Mouse (Mus musculus): ENCODE results near the gene Lama2. TPM values are rescaled to one million over a fixed set of nuclear protein-coding genes. Genes with fewer than 3 reads are reported as not detected.
"Not testable (repeated sequence)": the region's sequence is repeated elsewhere in the genome, so short reads cannot be mapped to it uniquely, and the experiment has no call there.

Gene Lama2
- polyA plus RNA-seq, 1 experiment from 2014 or later: 5.7 TPM

DNA sequence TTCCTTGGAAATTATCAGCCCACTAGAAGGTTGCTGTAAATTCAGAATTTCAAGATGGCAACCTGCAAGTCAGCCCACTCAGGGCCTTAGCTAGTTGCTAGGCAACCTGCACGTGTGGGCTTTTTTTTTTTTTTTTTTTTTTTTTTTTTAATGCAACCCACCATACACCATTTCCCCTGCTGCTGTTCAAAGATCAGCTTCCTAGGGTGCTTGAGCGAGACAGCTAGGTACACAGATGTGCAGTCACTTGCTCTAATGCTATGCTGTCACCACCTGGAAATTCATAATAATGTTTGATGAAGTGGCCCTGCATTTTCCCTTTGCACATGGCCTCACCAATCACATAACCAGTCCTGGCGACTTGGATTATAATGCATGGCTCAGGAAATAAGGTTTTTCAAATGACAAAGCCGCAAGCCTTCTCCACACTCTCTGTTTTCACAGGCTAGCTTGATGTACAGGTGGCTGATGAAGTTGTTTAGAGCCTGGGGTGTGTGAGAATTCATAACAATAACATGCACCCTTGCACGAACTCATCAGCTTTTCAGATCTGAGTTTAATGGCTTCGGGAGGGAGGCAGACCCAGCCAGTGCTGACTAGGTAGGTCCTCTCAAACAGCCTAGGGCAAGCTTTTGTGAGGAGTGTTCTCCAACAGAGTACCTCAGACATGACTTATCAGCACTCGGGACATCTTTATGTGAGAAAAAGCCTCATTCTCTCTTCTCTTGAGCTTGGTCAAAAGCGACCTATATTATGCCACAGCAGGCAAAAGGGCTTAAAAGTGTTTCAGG lies 625.4 kb downstream of the Lama2 start:
- H3K27me3 ChIP-seq: no peaks in the 10 kb centered on the region
- H3K4me1 ChIP-seq (replicated peaks): 0 out of 2 replicates have a peak, but pooled peaks cover 2% of the 10 kb centered on the region
- no peaks in the 10 kb centered on the region for H3K9me3 ChIP-seq
- no peak overlapping the region for H3K9ac ChIP-seq
- 61% methylated on average over 8 of the region's 8 CpGs for WGBS
- no peak overlapping the region for H3K4me3 ChIP-seq
- H3K4me2 ChIP-seq: no peak overlapping the region
- peak overlapping the region; percentile 46 for H3K27ac ChIP-seq (replicated peaks)
- peak; percentile 77 for ATAC-seq (ENCODE audit: low FRiP score, low read depth)
- no peaks in the 10 kb centered on the region for H3K36me3 ChIP-seq

DNA sequence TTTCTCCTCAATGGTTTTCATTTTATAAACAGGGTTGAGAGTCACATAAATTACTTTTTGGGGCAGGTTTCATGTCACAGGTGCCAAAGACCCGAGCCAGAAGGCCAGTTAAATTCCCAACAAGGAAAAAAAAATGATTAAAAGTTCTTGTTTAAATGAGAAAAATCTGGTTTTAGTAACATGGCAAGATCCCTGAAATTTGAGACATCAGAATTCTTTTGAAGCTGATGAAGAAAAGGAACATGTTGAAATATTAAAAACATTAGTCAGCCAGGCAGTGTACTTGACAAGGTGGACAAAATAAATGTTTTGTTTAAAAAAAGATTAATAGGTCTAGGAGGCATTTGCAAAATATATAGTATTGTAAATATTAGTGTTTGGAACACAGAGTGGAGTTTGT lies 634.1 kb downstream of the Lama2 start:
- Histone ChIP-seq H3K27ac (replicated peaks) (no peak overlapping the region), H3K9ac (no peak overlapping the region), H3K36me3 (no peaks in the 10 kb centered on the region), H3K27me3 (no peaks in the 10 kb centered on the region), H3K4me2 (no peak overlapping the region), H3K9me3 (no peaks in the 10 kb centered on the region), H3K4me3 (no peak overlapping the region), H3K4me1 (replicated peaks) (no peaks in the 10 kb centered on the region)
- WGBS: 65% methylated on average over 1 of the region's 1 CpGs
- ATAC-seq (ENCODE audit: low FRiP score, low read depth): no peak

DNA sequence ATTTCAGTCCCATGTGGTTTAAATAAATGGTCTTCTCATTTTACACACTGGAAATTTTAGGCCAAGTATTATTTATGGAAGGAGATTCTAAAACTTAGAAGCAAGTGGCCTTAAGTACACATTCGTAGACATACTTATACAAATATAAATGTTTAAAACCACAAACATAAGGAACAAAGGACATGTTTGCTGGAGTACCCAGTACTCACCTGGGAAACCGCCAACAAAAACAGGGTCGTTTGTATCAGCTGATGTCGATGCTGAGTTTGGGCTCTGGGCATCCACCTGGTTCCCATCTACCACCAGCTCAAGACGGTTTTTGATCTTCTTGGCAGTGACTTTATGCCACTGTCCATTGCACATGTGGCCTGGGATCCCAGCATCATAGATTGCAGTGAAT lies 635.5 kb downstream of the Lama2 start:
- H3K4me1 ChIP-seq (replicated peaks); H3K4me3 ChIP-seq; H3K36me3 ChIP-seq; H3K27ac ChIP-seq (replicated peaks); H3K27me3 ChIP-seq; H3K4me2 ChIP-seq; ATAC-seq (ENCODE audit: low FRiP score, low read depth); H3K9me3 ChIP-seq; H3K9ac ChIP-seq: not testable (repeated sequence)
- WGBS: 90% methylated on average over 5 of the region's 5 CpGs

DNA sequence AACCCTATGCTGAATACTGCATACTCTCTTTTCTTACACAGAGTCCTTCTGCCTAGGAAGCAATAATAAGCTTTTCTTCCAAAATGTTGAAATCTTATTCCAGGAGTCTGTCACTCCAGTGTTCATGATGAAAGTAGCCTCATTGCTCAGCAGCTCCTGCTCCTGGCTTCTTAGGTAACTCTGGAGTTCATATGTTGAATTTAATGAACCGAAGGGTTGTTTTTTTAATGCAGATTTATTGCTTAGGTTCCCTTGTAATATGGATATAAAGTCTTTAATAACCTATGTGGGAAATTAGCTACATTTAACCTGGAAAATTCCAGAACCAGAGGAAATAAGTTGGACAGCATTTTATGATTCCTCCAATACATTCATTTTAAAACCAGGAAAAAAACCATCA lies 636.0 kb downstream of the Lama2 start:
- Histone ChIP-seq H3K36me3 (no peaks in the 10 kb centered on the region), H3K27me3 (no peaks in the 10 kb centered on the region), H3K9me3 (no peaks in the 10 kb centered on the region), H3K4me2 (no peak overlapping the region), H3K4me3 (no peak overlapping the region), H3K9ac (no peak overlapping the region), H3K27ac (replicated peaks) (no peak overlapping the region), H3K4me1 (replicated peaks) (no peaks in the 10 kb centered on the region)
- 92% methylated on average over 1 of the region's 1 CpGs for WGBS
- no peak for ATAC-seq (ENCODE audit: low FRiP score, low read depth)

DNA sequence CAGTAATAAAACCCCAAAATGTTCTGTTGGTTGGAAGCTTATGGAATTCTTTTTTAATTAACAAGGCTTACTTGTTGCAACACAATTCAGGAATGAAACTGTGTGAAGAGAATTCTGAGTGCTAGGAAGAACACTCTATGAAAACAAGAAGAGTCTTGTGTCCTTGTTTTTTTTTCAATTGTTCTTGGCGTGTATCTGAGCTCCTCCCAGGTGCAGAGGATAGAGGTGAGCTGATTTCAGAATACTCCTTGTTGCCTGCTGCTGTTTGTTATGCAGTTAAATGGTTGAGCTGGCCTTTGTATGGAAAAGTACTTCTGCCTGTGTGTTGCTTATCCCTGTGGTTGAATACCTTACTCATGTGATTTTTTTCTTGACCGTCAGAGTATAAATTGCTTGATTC lies 636.9 kb downstream of the Lama2 start:
- Histone ChIP-seq H3K4me3 (no peak overlapping the region), H3K4me2 (no peak overlapping the region), H3K27me3 (no peaks in the 10 kb centered on the region), H3K9ac (no peak overlapping the region), H3K4me1 (replicated peaks) (no peaks in the 10 kb centered on the region), H3K36me3 (no peaks in the 10 kb centered on the region), H3K9me3 (no peaks in the 10 kb centered on the region), H3K27ac (replicated peaks) (no peak overlapping the region)
- WGBS: 88% methylated on average over 2 of the region's 2 CpGs
- ATAC-seq (ENCODE audit: low FRiP score, low read depth): no peak

DNA sequence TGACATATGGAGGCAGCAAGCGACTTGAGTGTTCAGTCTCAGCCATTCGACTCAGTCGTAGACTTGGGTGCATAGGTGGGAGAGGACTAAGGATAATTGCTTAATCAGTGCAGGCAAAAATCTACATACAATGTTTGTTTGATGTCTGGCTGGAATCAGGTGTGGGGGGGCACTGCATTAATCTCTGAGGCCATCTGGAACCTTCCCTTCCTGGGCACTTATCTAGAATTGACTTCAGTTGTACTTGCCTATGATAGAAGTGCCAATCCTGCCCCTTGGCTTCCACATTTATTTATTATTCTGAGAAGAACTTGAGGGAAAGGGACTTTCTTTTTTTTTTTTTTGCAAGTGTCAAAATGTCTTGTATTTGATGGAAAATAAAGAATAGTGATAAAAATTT lies 644.2 kb downstream of the Lama2 start:
- no peak overlapping the region for H3K4me2 ChIP-seq
- H3K27me3 ChIP-seq: no peaks in the 10 kb centered on the region
- no peak overlapping the region for H3K27ac ChIP-seq (replicated peaks)
- H3K36me3 ChIP-seq: no peaks in the 10 kb centered on the region
- no peaks in the 10 kb centered on the region for H3K4me1 ChIP-seq (replicated peaks)
- no peak for ATAC-seq (ENCODE audit: low FRiP score, low read depth)
- H3K4me3 ChIP-seq: no peak overlapping the region
- WGBS: 96% methylated on average over 3 of the region's 3 CpGs
- no peaks in the 10 kb centered on the region for H3K9me3 ChIP-seq
- no peak overlapping the region for H3K9ac ChIP-seq

DNA sequence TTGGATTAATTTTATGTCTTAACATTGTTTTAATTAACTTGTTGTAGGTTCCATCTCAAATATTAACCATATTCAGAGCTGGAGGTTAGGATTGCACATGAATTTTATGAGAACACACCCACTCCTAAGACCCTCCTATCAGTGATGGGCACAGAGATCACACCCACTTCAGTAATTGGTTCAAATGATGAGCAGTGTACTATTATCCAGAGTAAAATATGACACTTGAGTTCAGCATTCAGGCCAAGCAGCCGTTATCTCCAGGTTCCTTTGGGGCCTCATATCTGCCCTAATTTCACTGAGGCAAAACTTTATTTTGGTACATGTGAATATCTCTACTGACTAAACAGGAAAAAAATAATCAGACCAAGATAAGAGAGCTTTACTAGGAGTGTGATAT lies 645.3 kb downstream of the Lama2 start:
- no peaks in the 10 kb centered on the region for H3K9me3 ChIP-seq
- no peak overlapping the region for H3K27ac ChIP-seq (replicated peaks)
- no peaks in the 10 kb centered on the region for H3K36me3 ChIP-seq
- H3K4me1 ChIP-seq (replicated peaks): no peaks in the 10 kb centered on the region
- no peaks in the 10 kb centered on the region for H3K27me3 ChIP-seq
- 92% methylated on average over 1 of the region's 1 CpGs for WGBS
- H3K4me3 ChIP-seq: no peak overlapping the region
- ATAC-seq (ENCODE audit: low FRiP score, low read depth): no peak
- no peak overlapping the region for H3K4me2 ChIP-seq
- no peak overlapping the region for H3K9ac ChIP-seq

DNA sequence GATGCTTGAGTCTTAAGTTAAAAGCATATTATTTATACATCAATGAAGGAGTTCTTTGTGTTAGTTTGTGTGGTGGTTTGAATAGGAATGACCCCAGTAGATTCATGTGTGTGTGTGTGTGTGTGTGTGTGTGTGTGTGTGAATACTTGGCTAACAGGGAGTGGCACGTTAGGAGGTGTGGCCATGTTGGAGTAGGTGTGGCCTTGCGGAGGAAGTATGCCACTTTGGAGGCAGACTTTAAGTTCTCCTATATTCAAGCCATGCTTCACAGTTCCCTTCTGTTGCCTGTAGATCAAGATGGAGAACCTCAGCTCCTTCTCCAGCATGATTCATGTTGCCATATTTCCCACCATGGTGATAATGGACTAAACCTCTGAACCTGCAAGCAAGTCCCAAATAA lies 646.0 kb downstream of the Lama2 start:
- H3K4me1 ChIP-seq (replicated peaks): no peaks in the 10 kb centered on the region
- 88% methylated on average over 2 of the region's 2 CpGs for WGBS

DNA sequence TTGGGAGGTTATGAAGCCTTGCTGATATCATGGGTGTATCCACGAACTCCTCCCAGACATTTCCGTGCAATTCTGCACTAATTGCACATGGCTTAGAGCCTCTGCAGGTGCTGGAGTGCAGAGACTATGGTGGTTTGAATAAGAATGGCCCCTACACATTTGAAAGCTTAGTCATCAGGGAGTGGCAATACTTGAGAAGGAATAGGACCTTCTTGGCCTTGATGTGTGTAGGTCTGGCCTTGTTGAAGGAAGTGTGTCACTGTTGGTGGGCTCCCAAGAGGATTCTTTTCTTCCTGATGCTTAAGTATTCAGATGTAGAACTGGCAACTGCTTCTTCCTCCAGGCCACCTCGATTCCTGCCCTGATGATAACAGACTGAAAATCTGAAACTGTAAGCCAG lies 661.0 kb downstream of the Lama2 start:
- Histone ChIP-seq H3K27ac (replicated peaks) (no peak overlapping the region), H3K27me3 (no peaks in the 10 kb centered on the region), H3K9me3 (no peaks in the 10 kb centered on the region), H3K4me2 (no peak overlapping the region), H3K36me3 (no peaks in the 10 kb centered on the region), H3K4me1 (replicated peaks) (no peaks in the 10 kb centered on the region), H3K4me3 (no peak overlapping the region), H3K9ac (no peak overlapping the region)
- ATAC-seq (ENCODE audit: low FRiP score, low read depth): no peak
- 85% methylated on average over 3 of the region's 3 CpGs for WGBS

More for the DNA sequence above, 646.0 kb downstream of the Lama2 start:
- Histone ChIP-seq H3K27ac (replicated peaks) (no peak overlapping the region), H3K4me3 (no peak overlapping the region), H3K36me3 (no peaks in the 10 kb centered on the region), H3K9ac (no peak overlapping the region), H3K27me3 (no peaks in the 10 kb centered on the region), H3K9me3 (no peaks in the 10 kb centered on the region), H3K4me2 (no peak overlapping the region)
- no peak for ATAC-seq (ENCODE audit: low FRiP score, low read depth)

DNA sequence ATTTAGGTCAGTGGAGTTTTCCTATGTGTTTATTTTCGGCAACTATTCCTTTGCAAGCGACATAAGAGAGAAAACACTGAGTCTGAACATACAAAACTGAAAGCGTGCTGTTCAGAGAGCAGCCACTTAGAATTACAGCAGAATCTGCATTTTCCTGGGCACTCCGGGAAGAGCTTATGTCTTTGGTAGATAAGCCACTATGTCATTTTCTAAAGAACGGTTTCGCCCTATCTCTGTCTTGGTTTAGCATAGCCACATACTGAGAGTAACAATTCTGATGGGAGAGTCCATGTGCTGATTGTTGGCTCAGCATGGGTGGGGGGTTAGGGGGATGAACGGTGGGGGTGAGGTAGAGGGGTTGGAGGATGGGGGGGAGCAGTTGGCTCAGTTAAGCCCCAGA lies 669.1 kb downstream of the Lama2 start:
- WGBS: 86% methylated on average over 7 of the region's 7 CpGs
- Histone ChIP-seq H3K27ac (replicated peaks) (no peak overlapping the region), H3K4me2 (no peak overlapping the region), H3K4me1 (replicated peaks) (no peaks in the 10 kb centered on the region), H3K4me3 (no peak overlapping the region), H3K9ac (no peak overlapping the region), H3K36me3 (no peaks in the 10 kb centered on the region), H3K27me3 (no peaks in the 10 kb centered on the region), H3K9me3 (no peaks in the 10 kb centered on the region)
- ATAC-seq (ENCODE audit: low FRiP score, low read depth): no peak

DNA sequence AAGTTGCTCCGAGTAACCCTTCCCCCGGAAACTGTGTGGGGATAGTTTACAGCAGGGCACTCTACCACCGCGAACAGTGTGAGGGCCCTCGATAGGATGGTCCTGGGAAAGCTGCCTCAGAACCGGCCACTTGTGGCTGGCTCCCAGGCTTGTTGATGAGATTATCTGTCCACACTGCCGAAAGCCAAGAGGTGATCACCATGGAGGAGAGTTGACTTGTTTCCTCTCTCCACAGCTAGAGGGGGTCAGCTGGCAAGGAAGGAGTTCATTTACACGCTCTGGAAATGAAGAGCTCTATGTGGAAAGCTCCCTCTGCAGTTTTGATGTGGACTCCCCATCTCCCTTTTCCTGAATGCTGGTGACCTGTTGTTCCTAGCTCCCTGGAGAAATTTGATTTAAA lies 669.9 kb downstream of the Lama2 start:
- Histone ChIP-seq H3K27me3 (no peaks in the 10 kb centered on the region), H3K9me3 (no peaks in the 10 kb centered on the region), H3K4me1 (replicated peaks) (no peaks in the 10 kb centered on the region), H3K4me2 (no peak overlapping the region), H3K36me3 (no peaks in the 10 kb centered on the region), H3K4me3 (no peak overlapping the region), H3K27ac (replicated peaks) (no peak overlapping the region), H3K9ac (no peak overlapping the region)
- ATAC-seq (ENCODE audit: low FRiP score, low read depth): no peak
- 79% methylated on average over 8 of the region's 8 CpGs for WGBS

DNA sequence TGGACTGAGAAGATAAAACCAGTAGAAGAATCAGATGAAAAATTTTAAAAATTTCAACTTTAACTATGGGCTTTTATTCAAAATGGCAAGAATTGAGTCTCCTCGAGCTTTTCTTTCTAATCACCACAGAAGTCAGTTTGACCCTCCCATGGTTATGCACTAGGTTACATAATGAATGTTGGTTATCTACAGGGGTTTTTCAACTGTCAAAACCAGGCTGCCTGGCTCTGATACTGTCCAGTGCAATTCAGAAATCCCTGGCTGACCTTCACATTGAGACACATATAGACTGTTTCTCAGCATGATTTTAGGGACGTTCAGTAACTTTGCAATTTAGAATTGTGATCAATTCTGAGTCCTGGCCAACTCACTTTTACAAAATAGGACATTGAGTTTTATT lies 671.2 kb downstream of the Lama2 start:
- Histone ChIP-seq H3K4me2 (no peak overlapping the region), H3K27me3 (no peaks in the 10 kb centered on the region), H3K36me3 (no peaks in the 10 kb centered on the region), H3K4me3 (no peak overlapping the region), H3K9me3 (no peaks in the 10 kb centered on the region), H3K9ac (no peak overlapping the region), H3K27ac (replicated peaks) (no peak overlapping the region), H3K4me1 (replicated peaks) (no peaks in the 10 kb centered on the region)
- no peak for ATAC-seq (ENCODE audit: low FRiP score, low read depth)
- WGBS: 86% methylated on average over 2 of the region's 2 CpGs

DNA sequence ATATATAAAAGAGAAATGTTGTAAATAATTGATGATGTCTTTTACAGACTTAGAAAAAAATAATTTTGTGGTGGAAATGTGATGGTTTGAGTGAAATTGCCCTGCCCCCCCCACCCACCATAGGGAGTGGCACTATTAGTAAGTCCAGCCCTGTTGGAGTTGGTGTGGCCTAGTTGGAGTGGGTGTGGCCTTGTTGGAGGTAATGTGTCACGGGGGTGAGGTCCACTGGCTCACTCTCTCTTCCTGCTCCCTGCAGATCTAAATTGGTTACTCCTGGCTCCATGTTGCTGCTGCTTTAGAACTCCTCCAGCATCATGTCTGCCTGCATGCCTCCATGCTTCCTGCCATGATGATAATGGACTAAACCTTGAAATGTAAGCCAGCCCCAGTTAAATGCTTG lies 680.0 kb downstream of the Lama2 start:
- 85% methylated on average over 1 of the region's 1 CpGs for WGBS
- Histone ChIP-seq H3K36me3 (no peaks in the 10 kb centered on the region), H3K4me3 (no peak overlapping the region), H3K4me2 (no peak overlapping the region), H3K9me3 (no peaks in the 10 kb centered on the region), H3K27ac (replicated peaks) (no peak overlapping the region), H3K4me1 (replicated peaks) (no peaks in the 10 kb centered on the region), H3K9ac (no peak overlapping the region), H3K27me3 (no peaks in the 10 kb centered on the region)
- no peak for ATAC-seq (ENCODE audit: low FRiP score, low read depth)

Measured in hindbrain, embryonic 15.5 days (tissue).